Mouse (Mus musculus): ENCODE measurements around the gene Bahcc1. TPM values are rescaled to one million over a fixed set of nuclear protein-coding genes. Genes with fewer than 3 reads are reported as not detected.

The Bahcc1 gene
- polyA plus RNA-seq, 1 experiment from 2014 or later = 30.3 TPM

GRCm38 (mm10) chr11:120313906-120314685 lies 81.3 kb downstream of the Bahcc1 start:
- Histone ChIP-seq H3K9me3 (ENCODE audit: control insufficient read depth, low read length) (no peaks in the 10 kb centered on the region), H3K4me3 (ENCODE audit: low read depth, low read length) (no peak overlapping the region), H3K27me3 (ENCODE audit: control insufficient read depth, insufficient read depth, low read length) (no peaks in the 10 kb centered on the region), H3K9ac (ENCODE audit: low read length) (no peak overlapping the region; the same call in 1 of the 2 replicates), H3K4me2 (ENCODE audit: low read depth, low read length, severe bottlenecking) (0 out of 2 replicates have a peak overlapping the region, but pooled peaks have one; percentile 2), H3K36me3 (ENCODE audit: control insufficient read depth, insufficient read depth, low read length) (no peaks in the 10 kb centered on the region), H3K27ac (ENCODE audit: low read depth, low read length) (no peak overlapping the region), H3K4me1 (replicated peaks; ENCODE audit: control insufficient read depth, insufficient read depth, low read length) (peaks cover 27% of the 10 kb centered on the region)
- 50% methylated on average over 6 of the region's 6 CpGs for WGBS
- DNase-seq (ENCODE audit: low spot score) (peak; percentile 35), ATAC-seq (replicated peaks; ENCODE audit: low FRiP score) (no peak)

GRCm38 (mm10) chr11:120314721-120315415 lies 82.1 kb downstream of the Bahcc1 start:
- DNase-seq (ENCODE audit: low spot score) (no peak), ATAC-seq (replicated peaks; ENCODE audit: low FRiP score) (no peak)
- Histone ChIP-seq H3K27me3 (ENCODE audit: control insufficient read depth, insufficient read depth, low read length) (no peaks in the 10 kb centered on the region), H3K36me3 (ENCODE audit: control insufficient read depth, insufficient read depth, low read length) (no peaks in the 10 kb centered on the region), H3K4me3 (ENCODE audit: low read depth, low read length) (peak overlapping the region; percentile 36; the same call in 1 of the 2 replicates), H3K9ac (ENCODE audit: low read length) (peak overlapping the region; percentile 83), H3K4me2 (ENCODE audit: low read depth, low read length, severe bottlenecking) (peak overlapping the region; percentile 61), H3K27ac (ENCODE audit: low read depth, low read length) (peak overlapping the region; percentile 95), H3K4me1 (replicated peaks; ENCODE audit: control insufficient read depth, insufficient read depth, low read length) (peaks cover 27% of the 10 kb centered on the region), H3K9me3 (ENCODE audit: control insufficient read depth, low read length) (no peaks in the 10 kb centered on the region)
- 40% methylated on average over 16 of the region's 16 CpGs for WGBS

- no peaks in the 10 kb centered on the region for H3K9me3 ChIP-seq (ENCODE audit: control insufficient read depth, low read length)
- peak overlapping the region; percentile 61 for H3K4me2 ChIP-seq (ENCODE audit: low read depth, low read length, severe bottlenecking)
- peak overlapping the region; percentile 83 for H3K9ac ChIP-seq (ENCODE audit: low read length)
- no peaks in the 10 kb centered on the region for H3K27me3 ChIP-seq (ENCODE audit: control insufficient read depth, insufficient read depth, low read length)
- peaks cover 25% of the 10 kb centered on the region for H3K4me1 ChIP-seq (replicated peaks; ENCODE audit: control insufficient read depth, insufficient read depth, low read length)
- ATAC-seq (replicated peaks; ENCODE audit: low FRiP score) (no peak), DNase-seq (ENCODE audit: low spot score) (peak; percentile 48)
- peak overlapping the region; percentile 36 for H3K4me3 ChIP-seq (ENCODE audit: low read depth, low read length)
- 37% methylated on average over 4 of the region's 4 CpGs for WGBS
- H3K27ac ChIP-seq (ENCODE audit: low read depth, low read length) = peak overlapping the region; percentile 95
- no peaks in the 10 kb centered on the region for H3K36me3 ChIP-seq (ENCODE audit: control insufficient read depth, insufficient read depth, low read length)
Measured at GRCm38 (mm10) chr11:120315416-120315761, 82.6 kb downstream of the Bahcc1 start.

GRCm38 (mm10) chr11:120315832-120316689 lies 83.3 kb downstream of the Bahcc1 start:
- H3K4me3 ChIP-seq (ENCODE audit: low read depth, low read length) = peak overlapping the region; percentile 36
- ATAC-seq (replicated peaks; ENCODE audit: low FRiP score) (peak; percentile 96), DNase-seq (ENCODE audit: low spot score) (peak; percentile 95)
- H3K27me3 ChIP-seq (ENCODE audit: control insufficient read depth, insufficient read depth, low read length) = no peaks in the 10 kb centered on the region
- peak overlapping the region; percentile 95 for H3K27ac ChIP-seq (ENCODE audit: low read depth, low read length)
- no peaks in the 10 kb centered on the region for H3K36me3 ChIP-seq (ENCODE audit: control insufficient read depth, insufficient read depth, low read length)
- peak overlapping the region; percentile 83 for H3K9ac ChIP-seq (ENCODE audit: low read length)
- peak overlapping the region; percentile 61 for H3K4me2 ChIP-seq (ENCODE audit: low read depth, low read length, severe bottlenecking)
- peaks cover 24% of the 10 kb centered on the region for H3K4me1 ChIP-seq (replicated peaks; ENCODE audit: control insufficient read depth, insufficient read depth, low read length)
- WGBS = 8% methylated on average over 37 of the region's 37 CpGs
- H3K9me3 ChIP-seq (ENCODE audit: control insufficient read depth, low read length) = no peaks in the 10 kb centered on the region

GRCm38 (mm10) chr11:120316690-120317254 lies 84.0 kb downstream of the Bahcc1 start:
- WGBS = 34% methylated on average over 13 of the region's 13 CpGs
- peak; percentile 71 for DNase-seq (ENCODE audit: low spot score)

GRCm38 (mm10) chr11:120317456-120317855 lies 84.7 kb downstream of the Bahcc1 start:
- ATAC-seq (replicated peaks; ENCODE audit: low FRiP score) = no peak
- Histone ChIP-seq H3K9ac (ENCODE audit: low read length) (no peak overlapping the region), H3K36me3 (ENCODE audit: control insufficient read depth, insufficient read depth, low read length) (no peaks in the 10 kb centered on the region), H3K9me3 (ENCODE audit: control insufficient read depth, low read length) (no peaks in the 10 kb centered on the region), H3K4me2 (ENCODE audit: low read depth, low read length, severe bottlenecking) (no peak overlapping the region), H3K27me3 (ENCODE audit: control insufficient read depth, insufficient read depth, low read length) (no peaks in the 10 kb centered on the region), H3K4me1 (replicated peaks; ENCODE audit: control insufficient read depth, insufficient read depth, low read length) (peaks cover 17% of the 10 kb centered on the region), H3K27ac (ENCODE audit: low read depth, low read length) (no peak overlapping the region), H3K4me3 (ENCODE audit: low read depth, low read length) (no peak overlapping the region)
- DNase-seq (ENCODE audit: low spot score) = no peak
- WGBS = 75% methylated on average over 7 of the region's 7 CpGs

More at GRCm38 (mm10) chr11:120316690-120317254, 84.0 kb downstream of the Bahcc1 start:
- Histone ChIP-seq H3K9ac (ENCODE audit: low read length) (peak overlapping the region; percentile 83), H3K27ac (ENCODE audit: low read depth, low read length) (peak overlapping the region; percentile 95), H3K36me3 (ENCODE audit: control insufficient read depth, insufficient read depth, low read length) (no peaks in the 10 kb centered on the region), H3K9me3 (ENCODE audit: control insufficient read depth, low read length) (no peaks in the 10 kb centered on the region), H3K4me1 (replicated peaks; ENCODE audit: control insufficient read depth, insufficient read depth, low read length) (peaks cover 17% of the 10 kb centered on the region), H3K4me2 (ENCODE audit: low read depth, low read length, severe bottlenecking) (peak overlapping the region; percentile 61), H3K27me3 (ENCODE audit: control insufficient read depth, insufficient read depth, low read length) (no peaks in the 10 kb centered on the region), H3K4me3 (ENCODE audit: low read depth, low read length) (peak overlapping the region; percentile 36)
- no peak; the same call in 1 of the 2 replicates for ATAC-seq (replicated peaks; ENCODE audit: low FRiP score)

- H3K9me3 ChIP-seq (ENCODE audit: control insufficient read depth, low read length) = no peaks in the 10 kb centered on the region
- no peaks in the 10 kb centered on the region for H3K36me3 ChIP-seq (ENCODE audit: control insufficient read depth, insufficient read depth, low read length)
- H3K4me1 ChIP-seq (replicated peaks; ENCODE audit: control insufficient read depth, insufficient read depth, low read length) = peaks cover 17% of the 10 kb centered on the region
- no peak overlapping the region for H3K4me3 ChIP-seq (ENCODE audit: low read depth, low read length)
- H3K9ac ChIP-seq (ENCODE audit: low read length) = no peak overlapping the region
- no peak overlapping the region for H3K27ac ChIP-seq (ENCODE audit: low read depth, low read length)
- no peak for ATAC-seq (replicated peaks; ENCODE audit: low FRiP score)
- no peak for DNase-seq (ENCODE audit: low spot score)
- 91% methylated on average over 5 of the region's 5 CpGs for WGBS
- no peaks in the 10 kb centered on the region for H3K27me3 ChIP-seq (ENCODE audit: control insufficient read depth, insufficient read depth, low read length)
- H3K4me2 ChIP-seq (ENCODE audit: low read depth, low read length, severe bottlenecking) = no peak overlapping the region
Measured at GRCm38 (mm10) chr11:120319310-120319709, 86.6 kb downstream of the Bahcc1 start.

- no peak overlapping the region for H3K27ac ChIP-seq (ENCODE audit: low read depth, low read length)
- no peak for ATAC-seq (replicated peaks; ENCODE audit: low FRiP score)
- H3K9me3 ChIP-seq (ENCODE audit: control insufficient read depth, low read length) = no peaks in the 10 kb centered on the region
- peaks cover 10% of the 10 kb centered on the region for H3K4me1 ChIP-seq (replicated peaks; ENCODE audit: control insufficient read depth, insufficient read depth, low read length)
- H3K27me3 ChIP-seq (ENCODE audit: control insufficient read depth, insufficient read depth, low read length) = no peaks in the 10 kb centered on the region
- 96% methylated on average over 10 of the region's 10 CpGs for WGBS
- no peak for DNase-seq (ENCODE audit: low spot score)
- no peak overlapping the region for H3K4me3 ChIP-seq (ENCODE audit: low read depth, low read length)
- no peaks in the 10 kb centered on the region for H3K36me3 ChIP-seq (ENCODE audit: control insufficient read depth, insufficient read depth, low read length)
- no peak overlapping the region for H3K9ac ChIP-seq (ENCODE audit: low read length)
- H3K4me2 ChIP-seq (ENCODE audit: low read depth, low read length, severe bottlenecking) = no peak overlapping the region
Measured at GRCm38 (mm10) chr11:120320156-120320555, 87.4 kb downstream of the Bahcc1 start.

Measured in forebrain, embryonic 11.5 days (tissue).